Comparison of ENCODE assay signal across 8 mouse cellular contexts in the genomic region with DNA sequence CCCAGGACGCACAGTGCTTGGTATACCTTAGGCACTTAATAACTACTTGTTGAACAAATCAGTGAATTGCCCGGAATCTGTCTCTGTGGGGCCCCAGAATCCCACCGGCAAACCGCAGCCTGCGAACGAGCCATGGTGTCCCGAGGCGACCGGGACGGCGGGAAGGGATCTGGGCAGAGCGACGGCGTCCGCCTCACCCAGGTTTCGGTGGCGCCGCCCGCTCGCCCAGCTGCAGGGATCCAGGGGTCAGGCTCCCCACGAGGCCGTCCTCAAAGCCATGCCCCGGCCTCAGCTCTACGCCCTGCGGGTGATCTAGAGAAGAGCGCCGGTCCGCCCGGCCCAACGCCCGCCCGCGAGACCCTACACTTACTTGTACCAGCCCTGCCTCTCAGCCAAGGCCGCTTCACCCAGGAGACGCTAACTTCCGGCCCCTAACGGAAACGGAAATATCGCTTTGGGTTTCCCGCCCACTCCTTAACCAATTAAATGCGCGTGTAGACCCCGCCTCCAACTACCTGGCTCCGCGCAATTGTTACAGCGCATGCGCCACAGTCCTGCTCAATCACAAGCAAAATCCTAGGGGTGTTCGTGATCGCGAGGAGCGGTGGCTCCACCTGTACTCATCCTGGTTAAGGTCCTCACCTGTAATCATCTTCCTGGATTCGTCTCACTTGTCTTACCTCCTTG. TPM values are rescaled to one million over a fixed set of nuclear protein-coding genes. Genes with fewer than 3 reads are reported as not detected.
DNase-seq lines count a peak whose midpoint lies in the region; ATAC-seq and TF ChIP-seq lines count a peak whose summit lies in the region.

Gene Elof1 (minus strand): TSS at position 433 of the 687 bp plus-strand sequence.

- under 1% methylated on average over 52 of the region's 52 CpGs for WGBS in hindbrain, embryonic 13.5 days

- H3K4me2 ChIP-seq in hindbrain, embryonic 13.5 days = peak within 1 kb of the TSS; percentile 91

- H3K4me3 ChIP-seq in hindbrain, embryonic 13.5 days = peak within 1 kb of the TSS; percentile 94

- CTCF ChIA-PET in Patski (lab: Charles Lee) = interaction anchor here (0.8 to 1.4 kb wide), 3 partner anchors 16 to 47 kb away, joined by 3 read pairs; no protein-coding TSS in a partner anchor

- peaks cover 22% of the 10 kb centered on the region for H3K36me3 ChIP-seq in hindbrain, embryonic 13.5 days

- H3K9me3 ChIP-seq in hindbrain, embryonic 13.5 days = no peaks in the 10 kb centered on the region

- POLR2A ChIA-PET in Patski (lab: Charles Lee) = interaction anchor here (0.6 to 1.5 kb wide), 4 partner anchors 17 to 48 kb away, joined by 3 to 7 read pairs (median 3); partner anchors contain the start of genes Cnn1 and Ecsit

- H3K4me1 ChIP-seq in hindbrain, embryonic 13.5 days (replicated peaks) = peaks cover 26% of the 10 kb centered on the region

- peak within 1 kb of the TSS; percentile 80 for H3K27ac ChIP-seq in hindbrain, embryonic 13.5 days

- peak; percentile 68 for DNase-seq in Patski (ENCODE audit: low read depth, low spot score)
- DNase-seq in cerebellum, postnatal 14 days = peak; percentile 95 to 96
- DNase-seq in frontal cortex, postnatal 14 days (ENCODE audit: low spot score in 2 of 2) = peak; percentile 92 to 93
- peak; percentile 74 to 87 for DNase-seq in layer of hippocampus, postnatal 25 days (ENCODE audit: extremely low spot score in 1 of 2, low spot score in 1 of 2)
- peak; percentile 96 for DNase-seq in lung, postnatal 25 days (ENCODE audit: low spot score)
- peak; percentile 99 for DNase-seq in retina, embryonic 14.5 days (ENCODE audit: low spot score)
- peak; percentile 95 for DNase-seq in thymus, postnatal 4 days

- ATAC-seq in Patski = peak; percentile 89
- peak; percentile 96 for ATAC-seq in hindbrain, embryonic 13.5 days (ENCODE audit: low FRiP score)

- peak within 1 kb of the TSS; percentile 92 for H3K9ac ChIP-seq in hindbrain, embryonic 13.5 days

- H3K27me3 ChIP-seq in Patski = peaks cover under 1% of the 10 kb centered on the region
- peaks cover 10% of the 10 kb centered on the region; the same call in 1 of the 2 replicates for H3K27me3 ChIP-seq in hindbrain, embryonic 13.5 days

- no peak for TF ChIP-seq CTCF in Patski (IDR thresholded peaks at IDR 0.05)

- in situ Hi-C loops in Patski (cut with MboI; ENCODE audit: low pct_unique_long_range_greater_than_20kb) = no loop called here

RNA-seq across cellular contexts. Expression of gene Elof1, which starts in this region (rescaled TPM):
- polyA plus RNA-seq in Patski (2021) = 123 TPM
- polyA plus RNA-seq in hindbrain, embryonic 13.5 days (2015; fragmentation: Nextera tagmentation; extraction: Ambion mirVana) = 179 and 185 TPM in 2 replicates
- 10 to 100 TPM; 53.1 to 57.9 TPM for total RNA-seq in layer of hippocampus, postnatal 25 days (2021)

Comparison
In these comparisons a context has a peak if more than half of its experiments do, and no peak if none do; other contexts are left out.
1. Peak in every context shown above with its lines: DNase-seq, ATAC-seq, H3K4me3 ChIP-seq and H3K27ac ChIP-seq.